Mouse (Mus musculus) spleen, adult 10 weeks (tissue): ENCODE results near the gene Cabp4. TPM values are rescaled to one million over a fixed set of nuclear protein-coding genes. Genes with fewer than 3 reads are reported as not detected.

Source experiments
- polyA plus RNA-seq: library from polyadenylated mRNA; stranded (reverse); fragments of 350-450 nt; fragmentation: Illumina TruSeq; extraction: RNeasy Lipid Tissue Mini Kit (QIAGEN cat#74804); gene quantifications from one replicate; pipeline ENCODE4 v1.2.3, GENCODE M21; 2015; ENCODE audit warnings: low replicate concordance; ENCODE audit not compliant: insufficient read depth

Gene Cabp4
- polyA plus RNA-seq, result 6.4 TPM

GRCm38 (mm10) chr19:4143759-4144268 lies at the start of gene Cabp4:
TSS of gene Cabp4 (minus strand) at chr19:4144033.

GRCm38 (mm10) chr19:4191528-4192250 lies 47.9 kb upstream of the Cabp4 start, which contains the start of gene Ppp1ca:
TSS of gene Ppp1ca (plus strand) at chr19:4192065.

DNA sequence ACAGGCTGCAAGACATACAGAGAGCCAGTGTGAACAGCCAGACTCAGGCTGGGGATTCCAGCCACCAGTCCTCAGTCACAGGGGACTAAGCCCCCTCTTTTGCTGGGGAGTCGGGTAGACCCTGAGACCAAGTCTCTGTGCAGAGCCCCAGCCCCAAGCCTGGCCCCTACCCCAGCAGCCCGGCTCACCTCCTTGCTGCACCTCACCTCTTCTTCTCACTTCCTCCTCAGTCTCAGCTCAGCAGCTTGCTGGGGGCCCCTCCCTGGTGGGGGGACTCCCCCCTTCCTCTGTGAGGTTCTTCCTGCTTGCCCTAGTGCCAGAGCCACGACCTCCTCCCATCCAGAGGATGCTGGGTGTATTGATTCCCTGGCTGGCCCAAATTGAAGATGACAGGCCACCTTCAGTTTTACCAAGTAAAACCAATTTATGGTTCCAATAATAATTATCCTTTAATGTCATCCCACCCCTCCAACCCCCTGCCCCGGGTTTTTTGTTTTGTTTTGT lies 47.0 kb upstream of the Cabp4 start, which contains the start of gene Tbc1d10c:
TSS of gene Tbc1d10c (minus strand) at position 454 of the 504 bp plus-strand sequence.

DNA sequence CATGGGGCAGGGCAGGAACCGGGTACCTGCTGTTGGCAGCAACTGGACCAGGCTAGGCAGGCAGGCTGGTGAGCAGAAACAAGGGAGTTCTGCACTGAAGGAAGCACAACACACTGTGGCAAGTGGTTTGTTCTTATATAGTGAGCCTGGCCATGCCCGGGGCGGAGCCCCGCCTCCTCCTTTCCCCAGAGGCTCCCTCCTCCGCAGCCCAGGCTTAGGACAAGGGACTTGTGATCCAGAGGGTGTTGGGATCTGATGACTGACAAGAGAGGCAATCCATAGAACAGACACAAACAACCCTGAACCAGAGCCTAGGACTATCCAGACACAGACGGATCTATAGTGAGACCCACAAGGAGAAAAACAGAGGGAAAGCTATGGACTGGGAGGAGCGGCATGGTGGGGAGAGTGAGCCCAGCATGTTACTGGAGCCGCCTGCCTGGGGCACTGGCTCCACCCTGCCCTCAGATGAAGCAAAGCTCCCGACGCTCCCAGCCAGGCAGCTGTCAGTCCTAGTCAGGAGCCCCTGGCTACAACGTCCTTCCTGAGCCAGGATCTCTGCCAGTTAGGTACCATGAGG lies 31.6 kb upstream of the Cabp4 start, which contains the start of gene Carns1:
TSS of gene Carns1 (minus strand) at position 112 of the 580 bp plus-strand sequence.

GRCm38 (mm10) chr19:4162646-4163542 lies 19.1 kb upstream of the Cabp4 start, which contains the start of gene Rps6kb2:
TSS of gene Rps6kb2 (minus strand) at chr19:4163354.

GRCm38 (mm10) chr19:4153232-4153654 lies 9.4 kb upstream of the Cabp4 start, which contains the start of gene Ptprcap:
TSS of gene Ptprcap (plus strand) at chr19:4153604.

GRCm38 (mm10) chr19:4148491-4148806 lies 4.6 kb upstream of the Cabp4 start, which contains the start of gene Coro1b:
TSS of gene Coro1b (plus strand) at chr19:4148619.

GRCm38 (mm10) chr19:4139446-4139845 lies 4.4 kb downstream of the Cabp4 start, which contains the start of gene Gpr152:
TSS of gene Gpr152 (plus strand) at chr19:4139787.

DNA sequence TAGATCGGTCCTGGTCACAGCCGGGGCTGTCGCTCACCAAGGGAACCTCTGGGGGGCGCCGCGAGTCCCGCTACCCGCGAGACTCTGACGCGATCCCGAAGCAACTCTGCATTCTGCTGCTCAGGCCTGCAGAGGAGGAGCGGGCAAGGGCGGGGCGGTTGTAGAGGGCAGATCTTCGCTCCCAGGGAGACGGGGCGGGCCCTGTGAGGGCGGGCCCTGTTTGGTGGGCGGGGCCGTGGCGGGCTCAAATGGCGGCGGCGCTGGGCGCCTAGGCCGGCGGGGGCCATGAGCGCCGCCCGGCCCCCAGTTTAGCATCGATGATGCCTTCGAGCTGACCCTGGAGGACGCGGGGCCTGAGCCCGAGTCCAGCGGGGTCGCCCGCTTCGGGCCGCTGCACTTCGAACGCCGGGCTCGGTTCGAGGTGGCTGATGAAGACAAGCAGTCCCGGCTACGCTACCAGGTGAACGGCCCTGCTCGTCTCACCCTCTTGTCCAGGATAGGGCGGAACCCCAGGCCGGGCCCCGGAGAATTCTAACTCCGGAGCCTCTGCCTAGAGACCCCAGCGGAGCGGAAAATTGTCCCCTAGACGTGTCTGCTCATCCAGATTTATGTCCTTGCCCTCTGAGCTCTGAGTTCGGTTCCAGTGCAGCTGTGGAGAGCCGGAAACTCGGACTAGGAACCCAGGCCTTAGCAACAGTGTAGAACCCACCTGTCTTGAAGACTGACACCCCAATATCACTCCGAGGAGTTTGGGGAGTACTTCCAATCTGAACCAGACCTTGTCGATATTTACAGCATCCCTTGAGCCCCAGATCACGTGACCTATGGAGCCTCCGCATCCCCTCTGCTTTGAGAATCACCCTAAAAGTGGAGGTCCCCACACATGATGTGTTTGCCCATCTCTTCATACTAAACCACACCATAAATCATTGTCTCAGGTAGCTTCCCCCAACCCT lies 17.8 kb downstream of the Cabp4 start, which contains the start of gene Aip:
TSS of gene Aip (minus strand) at position 118 of the 956 bp plus-strand sequence.

GRCm38 (mm10) chr19:4099837-4100717 lies 43.8 kb downstream of the Cabp4 start, which contains the start of gene Pitpnm1:
TSS of gene Pitpnm1 (plus strand) at chr19:4099998.

GRCm38 (mm10) chr19:4096642-4097440 lies 47.0 kb downstream of the Cabp4 start, which contains the start of gene Cdk2ap2:
TSS of gene Cdk2ap2 (plus strand) at chr19:4097182.

Other genes with a start within 250 kb of the Cabp4 start
- 55.5 TPM for gene Tcirg1, start 236.9 kb downstream of the Cabp4 start, polyA plus RNA-seq
- gene Ndufs8, start 231.3 kb downstream of the Cabp4 start, polyA plus RNA-seq, result 42.9 TPM
- 10.8 TPM for gene Aldh3b1, start 214.2 kb downstream of the Cabp4 start, polyA plus RNA-seq
- 210 TPM for gene Unc93b1, start 208.8 kb downstream of the Cabp4 start, polyA plus RNA-seq
- not detected for gene Aldh3b3, start 185.4 kb downstream of the Cabp4 start, polyA plus RNA-seq
- gene Aldh3b2, start 171.7 kb downstream of the Cabp4 start, polyA plus RNA-seq, result not detected
- 2.4 TPM for gene Acy3, start 157.5 kb downstream of the Cabp4 start, polyA plus RNA-seq
- gene Tbx10, start 151.3 kb downstream of the Cabp4 start, polyA plus RNA-seq, result not detected
- gene Nudt8, start 143.5 kb downstream of the Cabp4 start, polyA plus RNA-seq, result 4.0 TPM
- gene Gm49405, start 143.4 kb downstream of the Cabp4 start, polyA plus RNA-seq, result 3.0 TPM
- 3.4 TPM for gene Doc2g, start 140.7 kb downstream of the Cabp4 start, polyA plus RNA-seq
- gene Ndufv1, start 131.2 kb downstream of the Cabp4 start, polyA plus RNA-seq, result 41.0 TPM
- 108 TPM for gene Gstp1, start 106.0 kb downstream of the Cabp4 start, polyA plus RNA-seq
- 5.3 TPM for gene Gstp2, start 98.0 kb downstream of the Cabp4 start, polyA plus RNA-seq
- 9.2 TPM for gene Gstp3, start 84.5 kb downstream of the Cabp4 start, polyA plus RNA-seq
- gene Cabp2, start 62.5 kb downstream of the Cabp4 start, polyA plus RNA-seq, result not detected
- 46.1 TPM for gene Cdk2ap2, start 46.9 kb downstream of the Cabp4 start, polyA plus RNA-seq
- gene Pitpnm1, start 44.0 kb downstream of the Cabp4 start, polyA plus RNA-seq, result 39.9 TPM
- gene Aip, start 18.2 kb downstream of the Cabp4 start, polyA plus RNA-seq, result 28.1 TPM
- 0.10 TPM for gene Gpr152, start 4.2 kb downstream of the Cabp4 start, polyA plus RNA-seq
- gene Coro1b, start 4.6 kb upstream of the Cabp4 start, polyA plus RNA-seq, result 285 TPM
- 73.4 TPM for gene Ptprcap, start 9.6 kb upstream of the Cabp4 start, polyA plus RNA-seq
- gene Rps6kb2, start 19.3 kb upstream of the Cabp4 start, polyA plus RNA-seq, result 27.8 TPM
- 35.2 TPM for gene Carns1, start 31.4 kb upstream of the Cabp4 start, polyA plus RNA-seq
- 187 TPM for gene Tbc1d10c, start 47.3 kb upstream of the Cabp4 start, polyA plus RNA-seq
- 364 TPM for gene Ppp1ca, start 48.0 kb upstream of the Cabp4 start, polyA plus RNA-seq
- gene Rad9a, start 57.6 kb upstream of the Cabp4 start, polyA plus RNA-seq, result 41.7 TPM
- gene Clcf1, start 70.2 kb upstream of the Cabp4 start, polyA plus RNA-seq, result 57.2 TPM
- gene AC109138.7, start 70.3 kb upstream of the Cabp4 start, polyA plus RNA-seq, result not detected
- gene Pold4, start 87.9 kb upstream of the Cabp4 start, polyA plus RNA-seq, result 91.3 TPM
- 18.0 TPM for gene Ssh3, start 125.1 kb upstream of the Cabp4 start, polyA plus RNA-seq
- 3.6 TPM for gene Ankrd13d, start 139.1 kb upstream of the Cabp4 start, polyA plus RNA-seq
- 285 TPM for gene Grk2, start 162.2 kb upstream of the Cabp4 start, polyA plus RNA-seq